Mouse (Mus musculus) testis, postnatal 10 days (tissue): ENCODE measurements at regions not wholly inside any gene's neighbourhood (a gene's known extent, or its start where the extent isn't known, plus 50 kb on each side); places are given as distances from the start of the nearest gene placed in this dataset.

ENCODE experiments used
- DNase-seq: peaks from one replicate; pipeline ENCODE4 v3.0.0; 2021; ENCODE audit warnings: low spot score

DNA sequence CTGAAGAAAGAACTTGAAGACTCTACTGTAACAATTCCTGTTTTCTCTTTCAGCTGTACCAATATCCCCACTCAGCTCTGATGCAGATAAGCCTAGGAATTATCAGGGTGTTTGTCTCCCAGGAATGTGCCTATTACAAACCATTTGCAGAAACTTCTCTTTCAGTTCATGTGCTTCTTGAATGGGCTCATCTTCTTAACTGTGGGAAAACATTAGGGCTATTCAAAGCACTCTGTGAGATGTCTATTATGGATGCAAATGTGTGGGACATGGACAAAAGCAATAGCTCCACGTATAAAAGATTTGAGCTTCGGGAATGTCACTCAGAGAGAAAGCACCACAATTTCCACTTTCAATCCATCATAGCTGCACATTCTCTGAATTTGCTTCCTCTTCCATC lies 659.0 kb downstream of the Utrn start:
- no peak for DNase-seq

DNA sequence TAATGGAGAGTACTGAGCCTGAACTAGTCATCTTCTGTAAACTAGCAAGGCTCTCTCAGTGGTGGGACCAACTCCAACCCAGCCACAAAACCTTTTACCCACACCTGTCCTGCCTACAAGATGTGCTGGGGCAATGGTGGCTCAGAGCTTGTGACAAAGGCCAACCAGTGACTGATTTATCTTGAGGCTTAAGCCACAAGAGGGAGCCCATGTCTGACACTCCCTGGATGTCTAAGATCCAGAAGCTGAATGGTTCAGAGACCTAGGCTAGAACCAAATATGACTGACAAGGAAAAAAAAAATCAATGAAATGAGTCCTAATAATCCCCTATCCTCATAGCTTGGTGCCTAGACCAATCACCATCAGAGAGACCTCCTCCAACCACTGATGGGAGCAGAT lies 650.3 kb downstream of the Utrn start:
- no peak for DNase-seq

DNA sequence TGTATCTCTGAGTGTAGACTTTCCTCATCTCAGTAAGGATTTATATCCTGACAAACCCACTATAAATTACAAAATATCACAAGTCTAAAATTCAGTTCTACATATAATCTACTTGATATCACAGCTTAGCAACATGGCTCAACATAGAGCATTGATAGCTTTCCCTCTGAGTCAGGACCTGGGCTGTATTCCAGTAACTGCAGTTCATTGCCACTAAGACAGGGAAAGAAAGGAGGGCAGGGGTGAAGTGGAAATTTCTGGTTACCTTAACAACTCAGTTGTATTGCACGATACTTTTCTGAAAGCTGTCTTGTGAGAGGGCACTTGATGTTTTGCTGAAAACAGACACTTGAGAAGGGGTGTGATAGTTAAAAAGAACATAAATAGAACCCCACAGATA lies 635.0 kb downstream of the Utrn start:
- no peak for DNase-seq

DNA sequence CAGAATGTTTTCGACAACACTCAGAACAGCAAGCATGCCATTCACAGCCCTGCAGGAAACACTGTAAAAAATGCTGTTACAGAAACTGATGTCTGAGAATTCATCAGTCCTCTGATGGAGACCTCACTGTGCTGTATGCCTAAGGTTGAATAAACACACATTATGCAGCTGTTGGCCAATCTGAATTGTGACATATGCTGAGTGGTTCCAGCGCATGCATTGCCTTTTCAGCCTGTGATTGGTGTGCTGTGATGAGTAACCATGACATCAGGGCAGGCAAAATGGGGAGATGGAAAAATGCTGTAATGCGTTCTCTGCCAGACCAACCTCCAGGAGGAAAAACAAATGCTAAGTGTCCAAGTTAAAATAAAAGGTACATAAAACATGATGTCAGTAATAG lies 620.3 kb downstream of the Utrn start:
- DNase-seq, result no peak

DNA sequence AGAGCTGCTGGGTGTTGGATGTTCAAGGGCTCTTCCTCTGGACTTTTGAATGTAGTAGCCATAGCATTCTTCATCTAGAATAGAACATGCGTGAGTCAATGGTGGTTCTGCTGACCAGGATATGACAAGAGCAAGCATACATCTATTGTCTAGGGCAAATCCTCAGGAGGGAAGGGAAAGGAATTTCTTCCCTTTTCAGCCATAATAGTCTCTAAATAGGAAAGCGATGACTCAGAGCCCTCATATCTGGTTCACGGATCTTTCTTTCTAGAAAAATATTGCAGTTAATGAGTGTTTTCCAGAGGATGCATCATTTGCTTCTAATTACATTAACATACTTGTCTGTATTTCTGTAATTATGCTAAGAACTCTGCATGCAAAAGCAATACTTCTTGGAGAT lies 615.9 kb downstream of the Utrn start:
- DNase-seq, result no peak

DNA sequence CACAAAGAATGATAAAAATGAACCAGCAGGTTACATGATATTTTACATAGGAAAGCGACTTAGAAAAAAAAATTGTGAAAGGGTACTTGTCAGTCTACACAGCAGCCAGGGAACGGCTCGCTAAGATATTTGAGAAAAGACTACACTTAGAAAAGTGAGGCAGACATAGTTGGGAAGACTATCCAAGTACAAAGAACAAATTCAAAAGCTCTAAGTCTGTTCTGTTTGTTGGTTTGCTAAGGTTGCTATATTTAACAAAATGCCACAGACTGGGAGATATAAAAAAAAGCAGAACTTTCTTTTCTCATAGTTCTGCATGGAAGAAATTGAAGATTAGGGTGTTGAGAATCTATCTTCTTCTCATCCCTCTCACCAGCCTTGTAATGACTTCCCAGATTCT lies 583.5 kb downstream of the Utrn start:
- DNase-seq, result no peak

DNA sequence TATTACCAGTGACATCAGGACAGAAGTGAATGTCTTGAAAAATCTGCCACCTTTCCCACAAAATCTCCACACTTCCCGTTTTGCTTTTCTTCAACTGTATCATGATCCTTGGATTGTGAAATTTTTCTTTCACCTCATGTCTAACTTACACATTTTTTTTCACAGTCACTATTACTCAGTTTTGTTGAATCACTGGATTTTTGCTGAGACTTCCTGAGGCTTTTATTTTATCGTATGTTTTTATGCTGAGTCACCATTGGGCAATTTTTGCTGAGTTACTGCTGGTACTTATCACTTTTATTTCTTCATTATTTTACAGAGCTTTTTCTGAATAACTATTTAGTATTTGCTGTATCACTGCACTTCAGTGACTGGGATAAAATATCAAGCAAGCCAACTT lies 570.3 kb downstream of the Utrn start:
- no peak for DNase-seq

DNA sequence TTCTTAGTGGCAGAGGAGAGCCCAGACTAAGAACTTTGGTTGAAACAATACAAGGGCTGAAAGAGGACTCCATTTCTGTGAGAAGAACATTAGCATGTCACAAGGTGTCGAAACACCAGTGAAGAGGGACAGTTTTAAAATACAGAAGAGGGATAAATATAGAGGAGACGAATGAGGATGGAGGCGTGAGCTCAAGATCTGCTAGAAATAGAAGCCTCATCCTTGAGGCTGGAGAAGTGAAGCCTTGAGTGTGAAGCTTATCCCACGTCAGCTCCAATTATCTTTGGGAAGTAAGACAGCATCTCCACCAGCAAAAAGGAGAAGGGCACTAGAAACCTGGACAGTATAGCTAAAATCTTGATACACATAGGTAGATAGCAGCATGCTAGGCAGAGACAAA lies 566.8 kb downstream of the Utrn start:
- no peak for DNase-seq

DNA sequence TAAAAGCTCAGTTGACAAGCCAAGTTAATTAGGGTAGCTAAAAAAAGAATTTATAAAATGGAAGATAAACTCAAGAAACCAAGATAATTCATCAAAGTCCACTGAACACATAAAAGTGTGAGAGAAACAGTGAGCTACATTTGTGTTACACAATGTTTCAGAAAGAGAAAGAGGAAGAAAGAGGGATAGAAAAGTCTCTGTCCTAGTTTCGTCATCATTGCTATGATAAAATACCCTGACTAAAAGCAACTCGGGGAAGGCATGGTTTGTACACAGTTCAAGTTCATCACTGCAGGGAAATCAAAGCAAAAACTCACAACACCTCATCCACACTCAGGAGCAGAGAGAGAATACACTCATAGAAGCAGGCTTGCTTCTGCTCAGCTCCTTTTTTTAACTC lies 548.9 kb downstream of the Utrn start:
- no peak for DNase-seq
